Mouse (Mus musculus) liver, adult 2 months (tissue): ENCODE data around the gene 1700020L24Rik. TPM values are rescaled to one million over a fixed set of nuclear protein-coding genes. Genes with fewer than 3 reads are reported as not detected.

Experiments used
- DNase-seq: peaks from one replicate; pipeline ENCODE4 v3.0.0-alpha.2; 2011; ENCODE audit warnings: low read depth, low spot score; ENCODE audit errors: extremely low read depth
- H3K27ac ChIP-seq: fragments of 200-500 bp; replicated peaks from 2 replicates; pipeline ENCODE4 v1.5.1; 2012; ENCODE audit warnings: low read depth, mild to moderate bottlenecking, control low read depth, inconsistent platforms, low read length; ENCODE audit not compliant: insufficient read depth
- H3K27me3 ChIP-seq: fragments of 200-500 bp; 2 replicates; pipeline ENCODE4 v1.6.1; 2012; ENCODE audit warnings: mild to moderate bottlenecking, moderate library complexity, low read length, inconsistent platforms; ENCODE audit not compliant: control insufficient read depth, insufficient read depth
- H3K36me3 ChIP-seq: fragments of 200-500 bp; 2 replicates; pipeline ENCODE4 v1.6.1; 2012; ENCODE audit warnings: low read length, inconsistent platforms; ENCODE audit not compliant: control insufficient read depth, insufficient read depth
- H3K4me1 ChIP-seq: fragments of 200-500 bp; 2 replicates; pipeline ENCODE4 v1.6.1; 2011; ENCODE audit warnings: low read length; ENCODE audit not compliant: control insufficient read depth, insufficient read depth
- H3K4me3 ChIP-seq: fragments of 200-500 bp; 2 replicates; pipeline ENCODE4 v1.5.1; 2011; ENCODE audit warnings: low read depth, mild to moderate bottlenecking, control low read depth, low read length, moderate library complexity; ENCODE audit not compliant: insufficient read depth
- H3K79me2 ChIP-seq: fragments of 200-500 bp; 2 replicates; pipeline ENCODE4 v1.6.1; 2012; ENCODE audit warnings: inconsistent platforms, mild to moderate bottlenecking, low read length, moderate library complexity; ENCODE audit not compliant: control insufficient read depth, insufficient read depth
- H3K9ac ChIP-seq: fragments of 200-500 bp; 2 replicates; pipeline ENCODE4 v1.6.1; 2012; ENCODE audit warnings: low read depth, mild to moderate bottlenecking, control low read depth, inconsistent platforms, low read length
- CTCF ChIP-seq: fragments of 200-500 bp; IDR thresholded peaks from 2 replicates; pipeline ENCODE4 v1.5.1; 2011; ENCODE audit warnings: low read depth, low read length, control low read depth
- POLR2A ChIP-seq: fragments of 200-500 bp; IDR thresholded peaks from 2 replicates; pipeline ENCODE4 v1.6.1; 2011; ENCODE audit warnings: low read length, control low read depth; ENCODE audit not compliant: insufficient read depth; ENCODE audit errors: extremely low read depth
- WGBS: fragments of 180-500 bp; shearing (Covaris S2); methylation state at CpG from one replicate; pipeline ENCODE4 v1.1.7; 2018; 5-methylcytosine and 5-hydroxymethylcytosine counted together
- polyA plus RNA-seq: library from polyadenylated mRNA; depleted of rRNA; stranded (reverse); fragments of >200 nt; gene quantifications from 2 replicates; pipeline ENCODE4 v1.2.3, GENCODE M21; 2012; rRNA removed
- total RNA-seq: library from RNA; depleted of rRNA; stranded (reverse); fragments of >200 nt; gene quantifications from 2 replicates; pipeline ENCODE4 v1.2.3, GENCODE M21; 2014; rRNA removed

1700020L24Rik gene
- total RNA-seq, result not detected in 2 replicates
- polyA plus RNA-seq, result not detected in 2 replicates

DNA sequence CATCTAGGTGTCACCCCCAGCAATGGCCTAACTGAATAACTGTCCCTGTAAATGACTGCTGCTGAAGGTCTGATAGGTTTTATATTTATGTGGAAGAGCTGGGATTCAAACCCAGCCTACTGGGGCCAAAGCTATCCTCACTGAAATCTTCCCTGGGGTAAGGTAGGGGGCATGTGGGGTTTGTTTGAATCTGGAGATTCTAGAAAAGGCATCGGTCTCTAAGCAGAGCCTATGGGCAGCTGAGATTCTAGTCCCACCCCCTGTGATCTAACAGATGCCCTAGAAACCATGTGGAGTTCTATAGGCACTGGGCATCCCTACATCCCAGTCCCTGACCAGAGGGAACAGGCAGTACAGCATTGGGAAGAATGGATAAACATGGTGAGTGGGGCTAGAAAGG lies at the start of gene 1700020L24Rik:
TSS of gene 1700020L24Rik (plus strand) at position 301 of the 400 bp plus-strand sequence.
- no peak for TF ChIP-seq CTCF
- TF ChIP-seq POLR2A, result no peak
- Histone ChIP-seq H3K4me3 (no peak within 1 kb of the TSS), H3K27me3 (peaks cover 2% of the 10 kb centered on the region; the same call in 1 of the 2 replicates), H3K36me3 (no peaks in the 10 kb centered on the region), H3K79me2 (no peaks in the 10 kb centered on the region), H3K4me1 (no peaks in the 10 kb centered on the region), H3K9ac (no peak within 1 kb of the TSS), H3K27ac (no peak within 1 kb of the TSS)
- no peak for DNase-seq
- 93% methylated on average over 1 of the region's 1 CpGs for WGBS

- no peak for TF ChIP-seq CTCF
- no peak for TF ChIP-seq POLR2A
- Histone ChIP-seq H3K27ac (no peak overlapping the region), H3K4me3 (no peak overlapping the region), H3K79me2 (no peaks in the 10 kb centered on the region), H3K36me3 (peaks cover 30% of the 10 kb centered on the region), H3K27me3 (no peaks in the 10 kb centered on the region), H3K9ac (no peak overlapping the region), H3K4me1 (no peaks in the 10 kb centered on the region)
- 86% methylated on average over 4 of the region's 4 CpGs for WGBS
- no peak for DNase-seq
These were observed 44.4 kb upstream of the 1700020L24Rik start for GRCm38 (mm10) chr11:83393062-83393461.

DNA sequence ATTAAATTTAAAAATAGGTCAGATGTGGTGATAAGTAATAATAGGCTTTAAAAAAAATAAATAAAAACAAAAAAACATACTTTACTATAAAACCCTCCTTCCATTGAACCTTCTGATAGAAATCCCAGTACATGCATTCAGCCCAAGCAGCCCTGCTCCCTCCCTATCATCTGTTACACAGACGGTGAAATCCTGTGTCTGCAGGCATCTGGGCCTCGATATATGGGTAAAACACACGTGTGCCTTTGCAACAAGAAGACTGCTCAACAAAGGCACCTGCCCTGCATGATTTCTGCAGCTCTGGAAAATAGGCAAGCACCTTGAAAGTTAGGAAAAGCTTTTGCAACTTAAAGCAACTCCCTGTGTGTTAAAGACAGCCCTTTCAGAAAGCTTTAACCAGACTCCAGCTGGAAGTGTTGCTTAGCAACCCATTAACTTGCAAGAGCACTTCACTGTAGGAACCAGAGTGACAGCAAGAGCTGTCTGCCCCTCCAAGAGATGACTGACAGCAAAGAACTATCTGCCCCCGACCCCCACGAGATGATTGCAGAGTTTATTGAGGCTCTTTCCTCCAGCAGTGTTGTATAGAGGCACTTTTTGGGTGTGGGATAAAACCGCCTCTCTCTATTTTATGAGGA lies 42.6 kb upstream of the 1700020L24Rik start:
- DNase-seq, result no peak
- H3K36me3 ChIP-seq, result peaks cover 39% of the 10 kb centered on the region

GRCm38 (mm10) chr11:83397626-83398025 lies 39.9 kb upstream of the 1700020L24Rik start:
- no peaks in the 10 kb centered on the region for H3K4me1 ChIP-seq
- TF ChIP-seq POLR2A (no peak), CTCF (no peak)
- DNase-seq, result peak; percentile 31
- H3K27ac ChIP-seq, result no peak overlapping the region
- no peaks in the 10 kb centered on the region for H3K27me3 ChIP-seq
- no peak overlapping the region for H3K9ac ChIP-seq
- 73% methylated on average over 7 of the region's 7 CpGs for WGBS
- no peak overlapping the region for H3K4me3 ChIP-seq
- no peaks in the 10 kb centered on the region for H3K79me2 ChIP-seq
- H3K36me3 ChIP-seq, result peaks cover 33% of the 10 kb centered on the region

More for the DNA sequence above, 42.6 kb upstream of the 1700020L24Rik start:
- TF ChIP-seq POLR2A, result no peak
- TF ChIP-seq CTCF, result no peak
- WGBS, result 82% methylated on average over 6 of the region's 6 CpGs
- Histone ChIP-seq H3K27me3 (no peaks in the 10 kb centered on the region), H3K9ac (no peak overlapping the region), H3K27ac (no peak overlapping the region), H3K4me3 (no peak overlapping the region), H3K4me1 (no peaks in the 10 kb centered on the region), H3K79me2 (no peaks in the 10 kb centered on the region)

GRCm38 (mm10) chr11:83398724-83399123 lies 38.8 kb upstream of the 1700020L24Rik start:
- H3K4me1 ChIP-seq, result no peaks in the 10 kb centered on the region
- no peak overlapping the region for H3K9ac ChIP-seq
- 71% methylated on average over 5 of the region's 5 CpGs for WGBS
- no peaks in the 10 kb centered on the region for H3K27me3 ChIP-seq
- no peaks in the 10 kb centered on the region for H3K79me2 ChIP-seq
- no peak for DNase-seq
- no peak overlapping the region for H3K27ac ChIP-seq
- H3K4me3 ChIP-seq, result no peak overlapping the region
- H3K36me3 ChIP-seq, result peaks cover 27% of the 10 kb centered on the region; the same call in 1 of the 2 replicates
- TF ChIP-seq POLR2A, result no peak
- no peak for TF ChIP-seq CTCF

GRCm38 (mm10) chr11:83403787-83404186 lies 33.7 kb upstream of the 1700020L24Rik start:
- WGBS, result 92% methylated on average over 7 of the region's 7 CpGs
- Histone ChIP-seq H3K27me3 (no peaks in the 10 kb centered on the region), H3K4me3 (no peak overlapping the region), H3K36me3 (peaks cover 13% of the 10 kb centered on the region; the same call in 1 of the 2 replicates), H3K9ac (no peak overlapping the region), H3K79me2 (no peaks in the 10 kb centered on the region), H3K27ac (no peak overlapping the region), H3K4me1 (no peaks in the 10 kb centered on the region)
- DNase-seq, result no peak
- no peak for TF ChIP-seq CTCF
- TF ChIP-seq POLR2A, result no peak
